Comparison of ENCODE assay signal across 8 mouse cellular contexts in the genomic region with DNA sequence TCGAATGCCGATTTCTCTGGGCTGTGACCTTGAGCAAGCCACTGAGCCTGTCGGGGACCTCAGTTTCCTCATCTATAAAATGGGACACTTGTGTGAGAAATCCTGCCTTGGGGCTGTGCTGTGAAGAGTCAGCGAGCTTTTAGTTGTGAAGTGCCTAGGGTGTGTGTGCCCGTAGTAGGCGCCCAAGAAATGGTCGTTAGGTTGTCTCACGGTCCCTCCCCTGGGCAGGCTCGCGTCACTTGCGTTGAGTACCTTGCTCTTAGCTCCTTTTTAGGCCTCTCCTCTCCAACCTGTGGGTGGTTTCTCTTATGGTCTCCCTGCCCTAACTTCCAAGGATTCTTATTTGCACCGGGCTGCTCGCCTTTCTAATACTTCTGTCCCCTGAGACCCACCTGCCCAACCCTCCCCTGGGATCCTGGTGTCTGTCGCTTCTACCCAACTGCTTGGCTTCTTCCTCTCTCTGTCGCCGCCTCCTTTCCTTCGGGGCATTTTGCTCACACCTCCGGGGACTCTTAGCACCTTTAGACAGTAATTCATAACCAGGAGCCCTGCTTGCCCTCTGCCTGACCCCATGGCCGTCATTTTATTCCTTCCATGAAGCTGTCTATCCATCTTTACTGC. TPM values are rescaled to one million over a fixed set of nuclear protein-coding genes. Genes with fewer than 3 reads are reported as not detected.
DNase-seq lines count a peak whose midpoint lies in the region; ATAC-seq and TF ChIP-seq lines count a peak whose summit lies in the region.

No protein-coding gene starts in this region.

- WGBS in limb, embryonic 11.5 days, result 1% methylated on average over 19 of the region's 19 CpGs

- peak overlapping the region; percentile 95 for H3K4me3 ChIP-seq in layer of hippocampus, adult 2 months
- peak overlapping the region; percentile 76 for H3K4me3 ChIP-seq in embryonic fibroblast, embryonic 13.5 days (ENCODE audit: insufficient read depth, low read length)
- peak overlapping the region; percentile 92 for H3K4me3 ChIP-seq in limb, embryonic 11.5 days (ENCODE audit: low read depth, low read length)

- TF ChIP-seq CTCF in layer of hippocampus, adult 2 months (conservative IDR thresholded peaks at IDR 0.05), result no peak
- TF ChIP-seq CTCF in embryonic fibroblast, embryonic 13.5 days (IDR thresholded peaks at IDR 0.05; ENCODE audit: borderline replicate concordance, insufficient read depth, low read length), result no peak

- no peaks in the 10 kb centered on the region for H3K36me3 ChIP-seq in limb, embryonic 11.5 days (ENCODE audit: control insufficient read depth, insufficient read depth, low read length)

- H3K27ac ChIP-seq in layer of hippocampus, adult 2 months, result peak overlapping the region; percentile 92
- peak overlapping the region; percentile 82 for H3K27ac ChIP-seq in embryonic fibroblast, embryonic 13.5 days (ENCODE audit: insufficient read depth, low read length)
- peak overlapping the region; percentile 75; the same call in 1 of the 2 replicates for H3K27ac ChIP-seq in limb, embryonic 11.5 days (replicated peaks; ENCODE audit: low read depth, low read length)

- 0 out of 2 replicates have a peak, but pooled peaks have one; percentile 16 for ATAC-seq in limb, embryonic 11.5 days (ENCODE audit: insufficient number of reproducible peaks, low FRiP score, low TSS enrichment, low read depth)
- ATAC-seq in megakaryocyte-erythroid progenitor cell, adult 5-6 weeks (replicated peaks; ENCODE audit: low FRiP score, low TSS enrichment, poor library complexity, severe bottlenecking), result peak; percentile 35; the same call in 1 of the 2 replicates

- no peaks in the 10 kb centered on the region for H3K9me3 ChIP-seq in limb, embryonic 11.5 days (ENCODE audit: control insufficient read depth, low read length)

- peaks cover 5% of the 10 kb centered on the region for H3K4me1 ChIP-seq in embryonic fibroblast, embryonic 13.5 days (ENCODE audit: control insufficient read depth, insufficient read depth, low read length)
- 0 out of 2 replicates have a peak, but pooled peaks cover 10% of the 10 kb centered on the region for H3K4me1 ChIP-seq in limb, embryonic 11.5 days (ENCODE audit: control insufficient read depth, insufficient read depth, low read length)

- H3K9ac ChIP-seq in limb, embryonic 11.5 days (ENCODE audit: low read length), result peak overlapping the region; percentile 82

- DNase-seq in layer of hippocampus, adult 2 months (ENCODE audit: low spot score in 2 of 2), result peak; percentile 5 to 17
- DNase-seq in layer of hippocampus, adult 9-11 months, result no peak
- peak; percentile 52 for DNase-seq in NIH3T3 (ENCODE audit: low read depth)
- DNase-seq in heart, postnatal 4 days, result peak; percentile 40
- peak; percentile 48 for DNase-seq in limb, embryonic 11.5 days (ENCODE audit: low spot score)
- DNase-seq in spleen, postnatal 4 days (ENCODE audit: low spot score in 2 of 2), result peak; percentile 47 to 76

- H3K4me2 ChIP-seq in limb, embryonic 11.5 days (ENCODE audit: low read depth, severe bottlenecking), result peak overlapping the region; percentile 64

- TF ChIP-seq POLR2A in embryonic fibroblast, embryonic 13.5 days (IDR thresholded peaks at IDR 0.05; ENCODE audit: low read depth, low read length), result peak; percentile 52; the same call in 1 of the 2 replicates

- H3K27me3 ChIP-seq in limb, embryonic 11.5 days (ENCODE audit: control insufficient read depth, insufficient read depth, low read length), result no peaks in the 10 kb centered on the region

RNA-seq across cellular contexts. Expression of gene Vcl, which starts 0.7 kb away (rescaled TPM):
- 10 to 100 TPM; 30.9 to 38.9 TPM for total RNA-seq in layer of hippocampus, adult 2 months (2021)
- 494 and 636 TPM in 2 replicates for polyA plus RNA-seq in embryonic fibroblast, embryonic 13.5 days (2011; ENCODE audit: insufficient read length, low read depth, missing spikeins)
- total RNA-seq in heart, postnatal 4 days (2021), result 100 to 1,000 TPM; 200 to 201 TPM
- polyA plus RNA-seq in limb, embryonic 11.5 days (2014; fragmentation: Nextera tagmentation; extraction: Ambion mirVana), result 45.6 and 50.4 TPM in 2 replicates
- total RNA-seq in megakaryocyte-erythroid progenitor cell, adult 5-6 weeks (2014; fragmentation: Nextera tagmentation), result 56.7 and 62.3 TPM in 2 replicates
- 55.2 and 63.7 TPM in 2 replicates for total RNA-seq in megakaryocyte-erythroid progenitor cell, adult 5-6 weeks (2017)
